Mouse (Mus musculus) heart, adult 8-10 months (tissue): ENCODE data around the gene Notum. TPM values are rescaled to one million over a fixed set of nuclear protein-coding genes. Genes with fewer than 3 reads are reported as not detected.
A peak's percentile ranks its signal among the peaks of the same experiment; 100 is the strongest.

Experiments
- DNase-seq: peaks from one replicate; pipeline ENCODE4 v3.0.0; 2022; ENCODE audit warnings: low spot score
- total RNA-seq, 4 experiments: library from RNA; stranded (reverse); gene quantifications; 2 replicates each; pipeline ENCODE4 v1.2.4; 2022

Notum gene
- total RNA-seq, 4 experiments from 2014 or later, result 0.12 to 0.24 (median 0.13) TPM

DNA sequence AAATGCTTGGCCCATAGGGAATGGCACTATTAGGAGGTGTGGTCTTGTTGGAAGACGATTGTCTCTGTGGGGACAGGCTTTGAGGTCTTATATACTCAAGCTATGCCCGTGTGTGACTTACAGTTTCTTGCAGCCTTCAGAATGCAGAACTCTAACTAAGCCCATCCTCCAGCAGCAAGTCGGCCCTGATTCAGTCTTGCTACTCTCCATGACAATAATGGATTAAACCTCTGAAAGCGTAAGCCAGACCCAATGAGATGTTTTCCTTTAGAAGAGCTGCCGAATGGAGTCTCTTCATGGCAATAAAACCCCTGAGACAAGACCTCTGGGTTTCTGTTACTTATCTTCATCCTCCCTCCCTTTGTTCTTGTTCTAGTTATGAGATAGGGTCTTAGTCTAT lies 26.2 kb downstream of the Notum start:
- DNase-seq, result no peak

- DNase-seq, result peak; percentile 88
Measured at GRCm38 (mm10) chr11:120633520-120634343, 27.2 kb downstream of the Notum start, which contains the start of gene Mafg. Gene Mafg (minus strand): TSS chr11:120633600.

DNA sequence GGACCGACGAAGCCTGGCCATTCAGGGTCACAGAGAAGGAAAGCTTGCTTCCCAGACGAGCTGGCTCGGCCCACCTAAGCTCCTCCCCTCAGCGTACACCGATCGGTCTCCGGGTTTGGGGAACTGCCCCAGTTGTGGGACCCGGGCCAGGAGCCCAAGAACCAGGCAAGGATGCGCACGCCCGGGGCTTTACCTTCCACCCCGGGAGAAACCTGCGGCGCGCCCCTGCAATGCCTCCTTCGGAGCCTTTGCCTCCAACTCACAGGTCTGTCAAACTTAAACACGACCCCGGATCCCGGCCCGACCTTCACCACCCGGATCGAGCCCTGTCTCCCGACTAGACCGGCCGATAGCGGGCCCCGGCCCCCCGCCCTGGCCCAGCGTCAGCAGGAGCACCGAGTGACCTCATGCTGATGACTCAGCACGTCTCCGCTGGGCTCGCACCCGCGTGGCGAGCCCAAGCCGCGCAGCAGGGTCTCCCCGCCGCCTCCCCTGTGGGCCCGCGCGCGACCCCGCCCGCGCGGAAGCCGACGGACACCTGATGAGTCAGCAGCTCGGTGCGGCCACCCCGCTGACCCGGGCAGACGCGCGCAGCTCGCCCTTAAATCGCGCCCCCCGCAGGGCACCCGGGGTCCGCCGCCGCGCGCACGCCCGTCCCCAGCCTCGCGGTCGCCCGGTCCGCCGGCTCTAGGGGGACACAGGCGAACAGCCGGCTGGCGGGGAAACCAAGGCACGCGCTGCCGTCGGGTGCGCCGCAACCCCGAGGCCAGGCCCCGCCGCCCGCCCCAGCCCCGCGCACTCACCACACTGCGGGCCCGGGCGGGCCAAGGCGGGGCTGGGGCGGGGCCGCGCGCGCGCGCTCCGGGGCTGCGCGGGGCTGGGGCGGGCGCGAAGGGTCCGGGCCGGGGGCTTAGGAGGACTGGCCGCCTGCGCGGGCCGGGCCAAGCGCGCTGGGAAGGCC lies 28.1 kb downstream of the Notum start:
- DNase-seq, result peak; percentile 73

- DNase-seq, result no peak
Measured at GRCm38 (mm10) chr11:120631726-120632448, 29.1 kb downstream of the Notum start.

- no peak for DNase-seq
Measured at GRCm38 (mm10) chr11:120630881-120631725, 29.9 kb downstream of the Notum start.

DNA sequence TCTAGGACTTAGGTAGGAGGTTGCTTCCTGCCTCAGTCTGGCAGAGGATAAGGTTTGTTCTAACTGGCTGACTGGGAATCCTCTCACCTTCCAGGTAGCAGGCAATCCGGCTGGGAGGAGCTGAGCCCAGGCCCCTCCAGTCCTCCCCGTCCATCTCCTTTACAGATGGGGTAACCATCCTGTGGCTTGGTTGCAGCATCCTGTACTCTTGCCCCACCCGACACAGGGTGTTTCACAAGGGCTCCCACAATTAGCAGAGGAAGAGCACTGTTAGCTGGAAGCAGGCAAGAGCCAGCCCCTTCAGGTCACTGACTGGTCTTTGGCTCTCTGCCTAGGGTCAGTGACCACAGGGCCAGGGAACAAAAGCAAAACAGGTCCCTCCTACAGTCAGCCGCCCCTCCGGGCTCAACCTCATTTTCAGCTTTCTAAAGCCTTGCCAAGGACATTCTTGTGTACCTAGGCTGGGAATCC lies 30.5 kb downstream of the Notum start:
- DNase-seq, result no peak

DNA sequence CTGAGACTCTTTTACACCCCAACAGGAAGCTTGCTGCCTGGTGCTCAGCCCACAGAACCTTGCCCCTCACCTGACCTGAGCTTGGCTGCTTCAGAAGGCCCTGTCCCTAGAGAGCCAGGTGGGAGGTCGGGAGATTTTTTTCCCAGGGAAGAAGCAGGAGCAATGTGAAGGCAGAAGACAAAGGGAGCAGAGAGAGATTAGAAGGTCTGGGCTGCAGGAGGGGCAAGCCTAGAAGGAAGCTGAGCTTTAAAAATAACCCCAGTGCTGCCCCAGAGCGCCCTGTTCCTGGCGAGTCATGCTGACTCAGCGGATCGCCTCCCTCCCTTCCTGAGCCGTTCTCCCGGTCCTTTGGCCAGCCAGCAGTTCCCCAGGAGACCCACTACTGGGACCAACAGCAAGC lies 31.1 kb downstream of the Notum start:
- DNase-seq, result peak; percentile 57

DNA sequence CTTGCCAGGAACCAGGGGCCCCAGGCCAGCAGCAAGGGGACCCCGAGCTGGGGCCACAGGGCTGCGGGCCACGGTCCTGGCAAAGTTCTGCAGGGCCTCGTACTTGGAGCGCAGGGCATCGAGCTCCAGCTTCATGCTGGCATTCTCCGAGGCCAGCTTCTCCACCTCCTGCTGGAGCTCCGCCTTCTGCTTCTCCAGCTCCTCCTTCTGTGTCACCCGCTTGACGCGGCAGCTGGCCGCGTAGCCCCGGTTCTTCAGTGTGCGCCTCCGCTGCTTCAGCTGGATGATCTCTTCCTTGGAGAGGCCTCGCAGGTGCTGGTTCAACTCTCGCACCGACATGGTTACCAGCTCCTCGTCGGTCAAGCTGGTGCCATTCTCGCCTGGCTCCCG lies 31.6 kb downstream of the Notum start:
- DNase-seq, result no peak

GRCm38 (mm10) chr11:120628601-120629340 lies 32.2 kb downstream of the Notum start:
- no peak for DNase-seq

GRCm38 (mm10) chr11:120627468-120628300 lies 33.3 kb downstream of the Notum start:
- no peak for DNase-seq

GRCm38 (mm10) chr11:120626785-120627467 lies 34.0 kb downstream of the Notum start:
- no peak for DNase-seq

DNA sequence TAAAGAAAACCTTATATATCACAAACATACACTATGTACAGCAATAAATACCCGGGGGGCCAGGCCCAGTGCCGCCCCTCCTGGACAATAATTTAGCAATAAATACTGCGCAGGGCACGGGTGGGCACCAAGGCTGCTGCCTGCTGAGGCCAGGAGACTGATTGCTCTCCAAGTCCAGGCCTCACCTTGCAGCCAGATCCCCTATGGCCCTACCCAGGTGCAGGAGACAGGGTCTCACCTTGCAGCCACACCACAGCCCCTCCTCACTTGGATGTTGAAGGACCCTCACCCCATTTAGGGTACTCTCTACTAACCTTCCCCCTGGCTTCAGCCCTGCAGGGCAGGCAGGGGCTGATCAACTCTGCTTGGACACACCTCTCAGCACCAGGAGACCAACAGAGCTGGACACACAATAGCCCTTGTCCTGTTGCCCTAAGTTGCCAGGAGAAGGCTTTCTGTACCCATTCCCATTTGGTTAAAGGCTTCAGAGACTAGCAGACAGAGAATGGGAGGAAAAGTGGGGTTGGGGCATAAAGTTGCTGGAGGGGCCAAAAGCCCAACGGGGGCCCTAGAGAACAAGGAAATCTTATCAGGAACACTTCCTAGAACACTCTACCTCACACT lies 35.7 kb downstream of the Notum start, which contains the start of gene Sirt7:
TSS of gene Sirt7 (minus strand) at position 89 of the 624 bp plus-strand sequence.
- no peak for DNase-seq

- peak; percentile 86 for DNase-seq
Measured at GRCm38 (mm10) chr11:120624680-120625111, 36.3 kb downstream of the Notum start.

DNA sequence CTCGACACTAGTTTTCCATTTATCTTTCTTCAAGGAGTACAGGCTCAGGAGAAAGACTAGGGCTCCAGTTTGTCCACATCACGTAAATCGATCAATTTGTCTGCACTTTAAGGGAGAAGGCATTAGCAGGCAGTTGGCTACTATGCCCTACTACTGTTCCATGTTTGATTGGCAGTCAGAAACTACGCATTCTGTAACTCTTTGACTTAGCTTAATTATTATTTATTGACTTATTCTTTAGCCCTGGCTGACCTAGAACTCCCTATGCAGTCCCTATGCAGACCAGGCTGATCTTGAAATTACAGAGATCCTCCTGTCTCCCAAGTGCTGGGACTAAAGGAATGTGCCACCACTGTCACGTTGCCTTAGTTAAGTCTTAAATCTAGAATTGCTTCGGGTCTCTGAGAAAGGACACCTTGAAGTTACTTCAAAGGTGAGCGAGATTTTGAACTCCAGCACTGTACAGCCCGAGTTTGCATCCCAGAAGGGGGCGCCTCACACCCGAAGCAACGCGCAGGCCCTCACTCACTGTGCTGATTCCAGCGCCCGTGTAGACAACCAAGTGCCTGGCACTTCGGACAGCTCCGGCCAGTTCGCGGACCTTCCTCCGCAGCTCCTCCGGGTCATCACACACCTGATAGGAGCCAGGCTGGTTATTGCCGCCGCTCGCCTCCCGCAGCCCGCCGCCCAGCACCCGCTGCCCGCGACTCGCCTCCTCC lies 36.9 kb downstream of the Notum start:
- DNase-seq, result no peak

DNA sequence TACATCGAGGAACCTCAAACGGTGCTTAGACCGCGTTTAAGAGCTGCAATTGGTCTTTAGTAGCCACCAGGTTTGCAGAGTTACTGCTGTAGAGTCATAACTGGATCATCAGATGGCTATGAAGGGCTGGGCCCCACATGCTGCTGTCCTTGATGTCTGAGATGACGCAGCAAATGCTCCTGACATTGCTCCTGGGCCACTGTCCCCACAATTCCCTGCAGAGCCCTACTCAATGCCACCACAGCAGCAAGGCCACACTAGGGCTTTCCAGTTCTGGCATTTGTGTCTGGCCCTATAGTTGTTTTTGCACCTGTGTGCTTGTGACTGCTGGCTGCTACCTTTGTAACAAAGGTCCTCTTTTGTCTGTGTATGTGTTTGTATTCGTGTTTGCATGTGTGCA lies 38.2 kb downstream of the Notum start:
- DNase-seq, result no peak

GRCm38 (mm10) chr11:120620195-120620594 lies 40.8 kb downstream of the Notum start:
- no peak for DNase-seq
